Mouse (Mus musculus) hindbrain, embryonic 14.5 days (tissue): Measurements from ENCODE around the gene Nop9. TPM values are rescaled to one million over a fixed set of nuclear protein-coding genes. Genes with fewer than 3 reads are reported as not detected.

Experiments
- ATAC-seq: fragments of 200-750 bp; cut with Nextera tagmentation; 2 replicates; pipeline ENCODE4 v1.8.0; 2017; ENCODE audit warnings: moderate number of reproducible peaks, mild to moderate bottlenecking, moderate TSS enrichment, moderate library complexity; ENCODE audit not compliant: low FRiP score
- DNase-seq: peaks from one replicate; pipeline ENCODE4 v3.0.0-alpha.2; 2015; ENCODE audit warnings: low spot score
- H3K27ac ChIP-seq: fragments of 300-500 bp; sonication (generic); 2 replicates; pipeline ENCODE4 v1.5.1; 2014; ENCODE audit warnings: mild to moderate bottlenecking, moderate library complexity
- H3K27me3 ChIP-seq: fragments of 300-500 bp; sonication (generic); 2 replicates; pipeline ENCODE4 v1.6.1; 2014; ENCODE audit warnings: mild to moderate bottlenecking, low read length, mixed read lengths; ENCODE audit not compliant: control insufficient read depth, insufficient read depth
- H3K36me3 ChIP-seq: fragments of 300-500 bp; sonication (generic); replicated peaks from 2 replicates; pipeline ENCODE4 v1.6.1; 2014; ENCODE audit not compliant: control insufficient read depth, insufficient read depth
- H3K4me1 ChIP-seq: fragments of 300-500 bp; sonication (generic); replicated peaks from 2 replicates; pipeline ENCODE4 v1.6.1; 2014; ENCODE audit warnings: antibody characterized with exemption, low read length, mixed read lengths; ENCODE audit not compliant: control insufficient read depth, insufficient read depth
- H3K4me2 ChIP-seq: fragments of 300-500 bp; sonication (generic); replicated peaks from 2 replicates; pipeline ENCODE4 v1.6.1; 2014; ENCODE audit warnings: mild to moderate bottlenecking, moderate library complexity
- H3K4me3 ChIP-seq: fragments of 300-500 bp; sonication (generic); replicated peaks from 2 replicates; pipeline ENCODE4 v1.5.1; 2014; ENCODE audit warnings: mild to moderate bottlenecking, low read length
- H3K9ac ChIP-seq: fragments of 300-500 bp; sonication (generic); 2 replicates; pipeline ENCODE4 v1.6.1; 2014
- H3K9me3 ChIP-seq: fragments of 300-500 bp; sonication (generic); 2 replicates; pipeline ENCODE4 v1.6.1; 2016; ENCODE audit warnings: low read length; ENCODE audit not compliant: control insufficient read depth
- WGBS: fragments of 180-500 bp; shearing (Covaris S2); extraction: QIAGEN DNeasy Blood & Tissue Kit; methylation state at CpG from one replicate; pipeline ENCODE4 v1.1.7; 2014; 5-methylcytosine and 5-hydroxymethylcytosine counted together
- polyA plus RNA-seq: library from polyadenylated mRNA; unstranded; fragments of >200 nt; fragmentation: Nextera tagmentation; extraction: Ambion mirVana; gene quantifications from 2 replicates; pipeline ENCODE4 v1.2.1, GENCODE M21; 2014

The Nop9 gene
- polyA plus RNA-seq: 31.4 and 33.0 TPM in 2 replicates

GRCm38 (mm10) chr14:55745180-55745860 is at the start of gene Nop9, which contains the start of gene Dhrs1:
Nop9 (plus strand) TSS chr14:55745693.
Dhrs1 (minus strand) TSS chr14:55745690.
- ATAC-seq (peak; percentile 86), DNase-seq (peak; percentile 79)
- Histone ChIP-seq H3K4me3 (peak within 1 kb of the TSS; percentile 85), H3K4me2 (peak within 1 kb of the TSS; percentile 96), H3K36me3 (peaks cover 32% of the 10 kb centered on the region), H3K27me3 (no peaks in the 10 kb centered on the region), H3K9me3 (no peaks in the 10 kb centered on the region), H3K9ac (peak within 1 kb of the TSS; percentile 75), H3K27ac (no peak within 1 kb of the TSS), H3K4me1 (peaks cover 16% of the 10 kb centered on the region)
- 2% methylated on average over 48 of the region's 48 CpGs for WGBS

- Histone ChIP-seq H3K36me3 (no peaks in the 10 kb centered on the region), H3K4me1 (no peaks in the 10 kb centered on the region), H3K27me3 (no peaks in the 10 kb centered on the region), H3K9me3 (no peaks in the 10 kb centered on the region), H3K9ac (no peak overlapping the region), H3K27ac (no peak overlapping the region), H3K4me3 (no peak overlapping the region), H3K4me2 (no peak overlapping the region)
- WGBS: 94% methylated on average over 4 of the region's 4 CpGs
- DNase-seq: no peak
- no peak for ATAC-seq
Observed at GRCm38 (mm10) chr14:55697226-55697625, 48.3 kb upstream of the Nop9 start.

- H3K27me3 ChIP-seq: no peaks in the 10 kb centered on the region
Observed at GRCm38 (mm10) chr14:55701131-55701530, 44.4 kb upstream of the Nop9 start.

GRCm38 (mm10) chr14:55702761-55703160 is 42.7 kb upstream of the Nop9 start:
- WGBS: 68% methylated on average over 6 of the region's 6 CpGs
- no peaks in the 10 kb centered on the region for H3K4me1 ChIP-seq
- no peaks in the 10 kb centered on the region for H3K36me3 ChIP-seq
- H3K4me2 ChIP-seq: no peak overlapping the region
- H3K27me3 ChIP-seq: no peaks in the 10 kb centered on the region
- H3K27ac ChIP-seq: no peak overlapping the region
- no peak overlapping the region for H3K4me3 ChIP-seq
- DNase-seq (no peak), ATAC-seq (no peak)
- no peak overlapping the region for H3K9ac ChIP-seq
- H3K9me3 ChIP-seq: no peaks in the 10 kb centered on the region

More at GRCm38 (mm10) chr14:55701131-55701530, 44.4 kb upstream of the Nop9 start:
- DNase-seq (no peak), ATAC-seq (no peak)
- no peaks in the 10 kb centered on the region for H3K9me3 ChIP-seq
- no peaks in the 10 kb centered on the region for H3K36me3 ChIP-seq
- 67% methylated on average over 9 of the region's 9 CpGs for WGBS
- H3K4me2 ChIP-seq: no peak overlapping the region
- no peak overlapping the region for H3K4me3 ChIP-seq
- no peaks in the 10 kb centered on the region for H3K4me1 ChIP-seq
- no peak overlapping the region for H3K9ac ChIP-seq
- H3K27ac ChIP-seq: no peak overlapping the region

- H3K27me3 ChIP-seq: no peaks in the 10 kb centered on the region
- H3K36me3 ChIP-seq: no peaks in the 10 kb centered on the region
- no peak for ATAC-seq
- no peaks in the 10 kb centered on the region for H3K4me1 ChIP-seq
- no peak overlapping the region for H3K4me3 ChIP-seq
- H3K4me2 ChIP-seq: no peak overlapping the region
- WGBS: 92% methylated on average over 8 of the region's 8 CpGs
- H3K9me3 ChIP-seq: no peaks in the 10 kb centered on the region
- DNase-seq: no peak
- no peak overlapping the region for H3K27ac ChIP-seq
- H3K9ac ChIP-seq: no peak overlapping the region
Observed at GRCm38 (mm10) chr14:55706051-55706600, 39.4 kb upstream of the Nop9 start.

- DNase-seq (no peak), ATAC-seq (no peak)
- Histone ChIP-seq H3K4me3 (no peak overlapping the region), H3K36me3 (no peaks in the 10 kb centered on the region), H3K4me2 (no peak overlapping the region), H3K27me3 (no peaks in the 10 kb centered on the region), H3K4me1 (no peaks in the 10 kb centered on the region), H3K9me3 (no peaks in the 10 kb centered on the region), H3K9ac (no peak overlapping the region), H3K27ac (no peak overlapping the region)
- 85% methylated on average over 5 of the region's 5 CpGs for WGBS
Observed at GRCm38 (mm10) chr14:55707397-55707796, 38.1 kb upstream of the Nop9 start.

GRCm38 (mm10) chr14:55709509-55709908 is 36.0 kb upstream of the Nop9 start:
- DNase-seq (no peak), ATAC-seq (0 out of 2 replicates have a peak, but pooled peaks have one; percentile 7)
- no peaks in the 10 kb centered on the region for H3K9me3 ChIP-seq
- no peak overlapping the region for H3K4me3 ChIP-seq
- no peaks in the 10 kb centered on the region for H3K36me3 ChIP-seq
- no peaks in the 10 kb centered on the region for H3K4me1 ChIP-seq
- H3K4me2 ChIP-seq: no peak overlapping the region
- no peak overlapping the region for H3K27ac ChIP-seq
- peaks cover 11% of the 10 kb centered on the region; the same call in 1 of the 2 replicates for H3K27me3 ChIP-seq
- no peak overlapping the region for H3K9ac ChIP-seq
- WGBS: 86% methylated on average over 4 of the region's 4 CpGs

- Histone ChIP-seq H3K9me3 (no peaks in the 10 kb centered on the region), H3K36me3 (peaks cover 8% of the 10 kb centered on the region), H3K27ac (no peak overlapping the region), H3K4me3 (no peak overlapping the region), H3K4me1 (no peaks in the 10 kb centered on the region), H3K27me3 (peaks cover 11% of the 10 kb centered on the region; the same call in 1 of the 2 replicates), H3K9ac (no peak overlapping the region), H3K4me2 (no peak overlapping the region)
- DNase-seq (no peak), ATAC-seq (no peak)
- 80% methylated on average over 7 of the region's 7 CpGs for WGBS
Observed at GRCm38 (mm10) chr14:55711786-55712185, 33.7 kb upstream of the Nop9 start.

GRCm38 (mm10) chr14:55713007-55713728 is 32.3 kb upstream of the Nop9 start:
- H3K4me1 ChIP-seq: no peaks in the 10 kb centered on the region
- ATAC-seq (no peak), DNase-seq (no peak)
- WGBS: 16% methylated on average over 25 of the region's 25 CpGs
- no peak overlapping the region for H3K27ac ChIP-seq
- H3K36me3 ChIP-seq: peaks cover 22% of the 10 kb centered on the region
- no peak overlapping the region for H3K4me3 ChIP-seq
- H3K27me3 ChIP-seq: peaks cover 11% of the 10 kb centered on the region; the same call in 1 of the 2 replicates
- H3K9me3 ChIP-seq: no peaks in the 10 kb centered on the region
- no peak overlapping the region for H3K9ac ChIP-seq
- no peak overlapping the region for H3K4me2 ChIP-seq
